Mouse (Mus musculus) limb, embryonic 12.5 days (tissue): Measurements from ENCODE around the gene Sar1a. TPM values are rescaled to one million over a fixed set of nuclear protein-coding genes. Genes with fewer than 3 reads are reported as not detected.

ENCODE experiments used
- ATAC-seq: fragments of 200-750 bp; cut with Nextera tagmentation; 2 replicates; pipeline ENCODE4 v1.8.0; 2017; ENCODE audit warnings: low read depth, moderate TSS enrichment; ENCODE audit not compliant: insufficient number of reproducible peaks, insufficient read depth, low FRiP score, low TSS enrichment
- H3K27ac ChIP-seq: fragments of 300-500 bp; sonication (generic); 2 replicates; pipeline ENCODE4 v1.5.1; 2016; ENCODE audit warnings: mild to moderate bottlenecking, moderate library complexity
- H3K27me3 ChIP-seq: fragments of 300-500 bp; sonication (generic); 2 replicates; pipeline ENCODE4 v1.6.1; 2016; ENCODE audit warnings: mild to moderate bottlenecking, moderate library complexity
- H3K36me3 ChIP-seq: fragments of 300-500 bp; sonication (generic); 2 replicates; pipeline ENCODE4 v1.6.1; 2016; ENCODE audit warnings: mild to moderate bottlenecking, moderate library complexity
- H3K4me1 ChIP-seq: fragments of 300-500 bp; sonication (generic); replicated peaks from 2 replicates; pipeline ENCODE4 v1.6.1; 2016
- H3K4me2 ChIP-seq: fragments of 300-500 bp; sonication (generic); 2 replicates; pipeline ENCODE4 v1.6.1; 2016; ENCODE audit warnings: mild to moderate bottlenecking, moderate library complexity
- H3K4me3 ChIP-seq: fragments of 300-500 bp; sonication (generic); replicated peaks from 2 replicates; pipeline ENCODE4 v1.5.1; 2016; ENCODE audit warnings: mild to moderate bottlenecking
- H3K9ac ChIP-seq: fragments of 300-500 bp; sonication (generic); replicated peaks from 2 replicates; pipeline ENCODE4 v1.6.1; 2016; ENCODE audit warnings: mild to moderate bottlenecking, moderate library complexity
- H3K9me3 ChIP-seq: fragments of 300-500 bp; sonication (generic); 2 replicates; pipeline ENCODE4 v1.6.1; 2016; ENCODE audit warnings: mild to moderate bottlenecking, moderate library complexity
- WGBS: fragments of 180-500 bp; shearing (Covaris S2); methylation state at CpG from one replicate; pipeline ENCODE4 v1.1.7; 2016; 5-methylcytosine and 5-hydroxymethylcytosine counted together
- polyA plus RNA-seq: library from polyadenylated mRNA; unstranded; fragments of >200 nt; fragmentation: Nextera tagmentation; extraction: Ambion mirVana; gene quantifications from 2 replicates; pipeline ENCODE4 v1.2.1, GENCODE M21; 2016

Gene Sar1a
- polyA plus RNA-seq, 1 experiment from 2014 or later, result 239 TPM

- H3K4me2 ChIP-seq, result peak within 1 kb of the TSS; percentile 89
- H3K36me3 ChIP-seq, result no peaks in the 10 kb centered on the region
- WGBS, result 14% methylated on average over 35 of the region's 36 CpGs
- H3K27ac ChIP-seq, result no peak within 1 kb of the TSS
- H3K9me3 ChIP-seq, result no peaks in the 10 kb centered on the region
- ATAC-seq, result peak; percentile 79; the same call in 1 of the 2 replicates
- no peaks in the 10 kb centered on the region for H3K27me3 ChIP-seq
- peaks cover 7% of the 10 kb centered on the region for H3K4me1 ChIP-seq
- H3K9ac ChIP-seq, result peak within 1 kb of the TSS; percentile 56
- H3K4me3 ChIP-seq, result peak within 1 kb of the TSS; percentile 60
Measured at GRCm38 (mm10) chr10:61714771-61715461, 34.8 kb downstream of the Sar1a start, which contains the start of gene Aifm2. Aifm2 (plus strand) TSS chr10:61715263.

DNA sequence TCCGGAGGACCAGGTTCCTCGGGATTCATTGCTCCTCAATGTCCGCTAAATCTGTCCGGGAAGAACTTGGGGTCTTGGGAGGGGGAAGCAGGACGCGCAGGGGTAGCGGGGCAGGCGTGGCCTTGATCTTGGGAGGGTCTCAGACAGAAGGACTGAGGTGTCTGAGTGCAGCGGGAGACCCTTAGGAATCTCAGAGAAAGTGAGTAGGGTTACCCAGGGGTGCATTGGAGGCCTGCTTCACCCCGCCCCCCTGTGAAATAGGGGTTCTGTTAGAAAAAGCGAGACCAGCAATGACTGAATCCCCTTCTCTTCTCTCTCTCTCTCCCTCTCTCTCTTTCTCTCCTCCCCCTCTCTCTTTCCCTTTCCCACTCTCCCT is 35.4 kb downstream of the Sar1a start:
- Histone ChIP-seq H3K9me3 (no peaks in the 10 kb centered on the region), H3K4me2 (peak overlapping the region; percentile 89), H3K4me3 (peak overlapping the region; percentile 60), H3K27ac (no peak overlapping the region), H3K27me3 (no peaks in the 10 kb centered on the region), H3K4me1 (peaks cover 7% of the 10 kb centered on the region), H3K36me3 (no peaks in the 10 kb centered on the region), H3K9ac (peak overlapping the region; percentile 56)
- 3% methylated on average over 11 of the region's 11 CpGs for WGBS
- ATAC-seq, result 0 out of 2 replicates have a peak, but pooled peaks have one; percentile 60

DNA sequence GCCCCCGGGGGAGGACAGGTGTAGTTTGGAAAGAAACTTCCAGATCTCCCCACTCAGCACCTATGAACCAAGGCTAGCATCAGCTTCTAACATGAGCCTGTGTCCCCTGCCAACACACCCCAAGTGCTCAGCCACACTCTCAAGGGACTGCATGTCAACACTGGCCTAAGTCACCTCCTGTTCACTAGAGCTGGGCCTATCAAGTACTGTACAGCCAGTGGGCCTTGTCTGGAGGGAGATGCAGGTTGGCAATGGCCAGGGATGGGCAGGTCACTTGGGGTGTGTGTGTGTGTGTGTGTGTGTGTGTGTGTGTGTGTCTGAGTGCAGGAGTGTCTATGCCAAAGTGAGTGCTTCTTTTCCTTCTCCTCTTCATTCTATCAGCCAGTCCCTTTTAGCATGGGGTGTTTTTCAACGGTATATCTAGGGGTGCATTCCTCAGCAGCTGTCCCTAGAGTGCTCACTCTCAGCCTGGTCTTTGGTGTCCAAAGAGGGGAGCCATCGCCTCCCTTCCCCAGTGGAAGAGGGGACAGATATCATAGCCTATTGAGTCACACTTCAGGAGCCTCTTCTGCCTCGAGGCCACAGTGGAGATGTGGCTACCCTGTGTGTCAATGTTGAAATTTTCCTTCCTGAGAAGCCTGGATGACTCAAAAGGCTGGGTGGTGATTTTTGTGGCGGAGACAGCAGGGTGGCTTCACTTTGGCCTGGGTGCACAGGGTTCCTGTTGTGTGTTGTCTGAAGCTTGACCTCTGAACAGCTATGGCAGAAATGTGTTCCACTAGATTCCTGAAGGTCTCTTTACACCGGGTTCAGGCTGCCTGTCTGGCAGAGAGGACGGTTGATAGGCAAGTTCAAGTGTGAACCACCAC is 36.1 kb downstream of the Sar1a start:
- Histone ChIP-seq H3K9ac (no peak overlapping the region), H3K27ac (no peak overlapping the region), H3K4me2 (peak overlapping the region; percentile 89), H3K4me3 (peak overlapping the region; percentile 60; the same call in 1 of the 2 replicates), H3K27me3 (no peaks in the 10 kb centered on the region), H3K36me3 (no peaks in the 10 kb centered on the region), H3K9me3 (no peaks in the 10 kb centered on the region), H3K4me1 (peaks cover 7% of the 10 kb centered on the region)
- 70% methylated on average over 7 of the region's 7 CpGs for WGBS
- ATAC-seq, result peak; percentile 57; the same call in 1 of the 2 replicates

GRCm38 (mm10) chr10:61717406-61718296 is 37.6 kb downstream of the Sar1a start:
- H3K36me3 ChIP-seq, result no peaks in the 10 kb centered on the region
- no peak overlapping the region for H3K9ac ChIP-seq
- H3K27me3 ChIP-seq, result no peaks in the 10 kb centered on the region
- no peak overlapping the region for H3K4me3 ChIP-seq
- H3K4me2 ChIP-seq, result no peak overlapping the region
- H3K9me3 ChIP-seq, result no peaks in the 10 kb centered on the region
- no peak overlapping the region for H3K27ac ChIP-seq
- ATAC-seq, result no peak
- WGBS, result 89% methylated on average over 12 of the region's 12 CpGs
- peaks cover 7% of the 10 kb centered on the region for H3K4me1 ChIP-seq

DNA sequence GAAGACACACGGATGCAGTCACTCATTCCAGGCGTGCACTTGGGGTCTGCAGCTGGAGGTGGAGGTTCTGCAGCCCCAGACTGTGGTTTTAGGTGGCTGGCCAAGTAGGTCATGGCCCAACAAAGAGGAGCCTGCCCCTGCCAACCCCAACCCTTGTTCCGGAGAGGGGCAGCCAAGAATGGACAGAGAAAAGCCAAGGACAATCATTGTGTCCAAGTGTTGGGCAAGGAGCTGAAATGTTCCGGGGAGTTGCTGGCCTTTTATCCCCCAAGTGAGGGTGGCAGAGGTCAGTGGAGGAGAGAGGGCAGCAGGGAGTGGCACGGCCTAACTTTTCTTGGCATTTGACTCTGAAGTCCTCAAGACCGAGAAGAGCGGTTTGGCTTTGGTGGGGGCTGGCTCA is 40.2 kb downstream of the Sar1a start:
- peaks cover 7% of the 10 kb centered on the region for H3K4me1 ChIP-seq
- no peak for ATAC-seq
- no peak overlapping the region for H3K4me2 ChIP-seq
- H3K36me3 ChIP-seq, result no peaks in the 10 kb centered on the region
- no peak overlapping the region for H3K9ac ChIP-seq
- WGBS, result 89% methylated on average over 7 of the region's 7 CpGs
- no peak overlapping the region for H3K4me3 ChIP-seq
- no peaks in the 10 kb centered on the region for H3K9me3 ChIP-seq
- no peak overlapping the region for H3K27ac ChIP-seq
- H3K27me3 ChIP-seq, result no peaks in the 10 kb centered on the region

DNA sequence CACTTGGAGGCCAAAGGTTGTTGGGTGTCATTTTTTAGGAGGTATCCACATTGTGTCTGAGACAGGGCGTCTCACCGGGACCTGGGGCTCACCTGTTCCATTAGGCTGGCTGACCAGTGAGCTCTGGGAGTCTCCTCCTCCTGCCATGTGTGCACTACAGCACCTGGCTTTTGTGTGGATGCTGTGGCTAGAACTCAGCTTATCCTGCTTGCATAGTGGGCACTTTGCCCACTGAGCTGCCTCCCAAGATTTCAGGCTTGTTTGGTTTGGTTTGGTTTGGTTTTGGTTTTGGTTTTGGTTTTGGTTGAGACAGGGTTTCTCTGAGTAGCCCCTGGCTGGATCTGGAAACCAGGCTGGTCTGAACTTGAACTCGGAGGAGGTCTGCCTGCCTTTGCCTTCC is 42.1 kb downstream of the Sar1a start:
- no peak overlapping the region for H3K9ac ChIP-seq
- H3K4me1 ChIP-seq, result no peaks in the 10 kb centered on the region
- no peaks in the 10 kb centered on the region for H3K36me3 ChIP-seq
- no peak overlapping the region for H3K27ac ChIP-seq
- H3K4me3 ChIP-seq, result no peak overlapping the region
- H3K4me2 ChIP-seq, result no peak overlapping the region
- ATAC-seq, result no peak
- WGBS, result 72% methylated on average over 3 of the region's 3 CpGs
- no peaks in the 10 kb centered on the region for H3K9me3 ChIP-seq
- no peaks in the 10 kb centered on the region for H3K27me3 ChIP-seq

GRCm38 (mm10) chr10:61723271-61723670 is 43.2 kb downstream of the Sar1a start:
- H3K27ac ChIP-seq, result no peak overlapping the region
- no peak overlapping the region for H3K4me3 ChIP-seq
- H3K4me2 ChIP-seq, result no peak overlapping the region
- H3K27me3 ChIP-seq, result 0 out of 2 replicates have a peak, but pooled peaks cover under 1% of the 10 kb centered on the region
- WGBS, result 64% methylated on average over 6 of the region's 6 CpGs
- H3K9ac ChIP-seq, result no peak overlapping the region
- H3K9me3 ChIP-seq, result no peaks in the 10 kb centered on the region
- no peak for ATAC-seq
- H3K4me1 ChIP-seq, result no peaks in the 10 kb centered on the region
- H3K36me3 ChIP-seq, result no peaks in the 10 kb centered on the region

DNA sequence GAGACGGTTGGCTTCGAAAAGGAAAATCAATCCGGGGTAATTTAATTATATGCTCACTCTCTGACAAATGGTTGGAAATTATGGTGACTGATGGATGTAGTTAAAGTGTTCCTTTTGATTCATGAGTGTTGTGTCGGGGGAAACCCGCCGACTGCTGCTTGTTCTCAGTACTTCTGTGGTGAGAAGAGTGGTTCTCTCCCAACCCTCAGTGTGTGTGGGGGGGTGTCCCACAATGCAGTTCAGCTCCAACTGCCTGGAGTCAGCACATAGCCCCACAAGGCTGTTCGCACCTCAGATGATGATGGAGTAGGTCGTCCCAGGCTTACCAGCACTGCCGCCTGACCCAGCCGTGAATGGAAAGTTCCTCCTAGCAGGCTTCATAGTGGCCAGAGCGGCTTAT is 49.1 kb downstream of the Sar1a start:
- H3K27ac ChIP-seq, result no peak overlapping the region
- H3K4me2 ChIP-seq, result no peak overlapping the region
- 31% methylated on average over 11 of the region's 11 CpGs for WGBS
- H3K36me3 ChIP-seq, result peaks cover 5% of the 10 kb centered on the region; the same call in 1 of the 2 replicates
- no peak for ATAC-seq
- peaks cover 5% of the 10 kb centered on the region; the same call in 1 of the 2 replicates for H3K9me3 ChIP-seq
- no peaks in the 10 kb centered on the region for H3K4me1 ChIP-seq
- 0 out of 2 replicates have a peak, but pooled peaks cover 4% of the 10 kb centered on the region for H3K27me3 ChIP-seq
- no peak overlapping the region for H3K4me3 ChIP-seq
- no peak overlapping the region for H3K9ac ChIP-seq

- Histone ChIP-seq H3K4me2 (no peak overlapping the region), H3K9me3 (peaks cover 5% of the 10 kb centered on the region; the same call in 1 of the 2 replicates), H3K4me3 (no peak overlapping the region), H3K27me3 (0 out of 2 replicates have a peak, but pooled peaks cover 4% of the 10 kb centered on the region), H3K27ac (no peak overlapping the region), H3K9ac (no peak overlapping the region), H3K4me1 (no peaks in the 10 kb centered on the region), H3K36me3 (peaks cover 5% of the 10 kb centered on the region; the same call in 1 of the 2 replicates)
- ATAC-seq, result no peak
- 94% methylated on average over 6 of the region's 6 CpGs for WGBS
Measured at GRCm38 (mm10) chr10:61730171-61730570, 50.1 kb downstream of the Sar1a start.

DNA sequence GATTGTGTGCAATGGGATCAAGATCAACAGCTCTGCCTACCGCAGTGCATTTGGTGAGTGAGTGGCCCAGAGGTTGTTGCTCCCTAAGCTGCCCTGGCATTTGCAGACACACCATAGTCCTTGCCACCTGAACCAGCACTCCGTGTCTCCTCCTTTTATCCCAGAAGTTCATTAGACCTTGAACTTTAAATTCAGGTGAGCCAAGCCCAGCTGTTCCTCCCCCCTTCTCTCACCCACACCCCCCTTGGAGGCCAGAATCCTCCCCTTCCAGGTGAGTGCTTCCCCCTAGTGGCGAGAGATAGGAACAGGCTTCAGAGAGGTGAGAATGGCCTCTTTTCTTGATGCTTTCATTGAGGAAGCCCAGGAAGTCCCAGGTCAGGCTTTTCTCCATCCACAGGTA is 54.3 kb downstream of the Sar1a start:
- Histone ChIP-seq H3K9me3 (peaks cover 5% of the 10 kb centered on the region; the same call in 1 of the 2 replicates), H3K4me1 (no peaks in the 10 kb centered on the region), H3K27me3 (no peaks in the 10 kb centered on the region), H3K4me2 (no peak overlapping the region), H3K9ac (no peak overlapping the region), H3K36me3 (peaks cover 34% of the 10 kb centered on the region), H3K27ac (no peak overlapping the region), H3K4me3 (no peak overlapping the region)
- no peak for ATAC-seq
- 47% methylated on average over 3 of the region's 3 CpGs for WGBS
